Mouse (Mus musculus) embryonic facial prominence, embryonic 15.5 days (tissue): ENCODE data around the gene Diaph2. TPM values are rescaled to one million over a fixed set of nuclear protein-coding genes. Genes with fewer than 3 reads are reported as not detected.
"Not testable (repeated sequence)": the region's sequence is repeated elsewhere in the genome, so short reads cannot be mapped to it uniquely, and the experiment has no call there.

ENCODE experiments used
- ATAC-seq: fragments of 200-750 bp; cut with Nextera tagmentation; 2 replicates; pipeline ENCODE4 v1.8.0; 2017; ENCODE audit warnings: low read depth, moderate TSS enrichment; ENCODE audit not compliant: insufficient number of reproducible peaks, low FRiP score, low TSS enrichment
- H3K27ac ChIP-seq: fragments of 300-500 bp; sonication (generic); replicated peaks from 2 replicates; pipeline ENCODE4 v1.5.1; 2015; ENCODE audit warnings: mild to moderate bottlenecking, inconsistent platforms
- H3K27me3 ChIP-seq: fragments of 300-500 bp; sonication (generic); 2 replicates; pipeline ENCODE4 v1.6.1; 2015; ENCODE audit warnings: inconsistent platforms
- H3K36me3 ChIP-seq: fragments of 300-500 bp; sonication (generic); 2 replicates; pipeline ENCODE4 v1.6.1; 2015; ENCODE audit warnings: mild to moderate bottlenecking, inconsistent platforms
- H3K4me1 ChIP-seq: fragments of 300-500 bp; sonication (generic); 2 replicates; pipeline ENCODE4 v1.6.1; 2015; ENCODE audit warnings: inconsistent platforms
- H3K4me2 ChIP-seq: fragments of 300-500 bp; sonication (generic); replicated peaks from 2 replicates; pipeline ENCODE4 v1.6.1; 2015; ENCODE audit warnings: mild to moderate bottlenecking, inconsistent platforms
- H3K4me3 ChIP-seq: fragments of 300-500 bp; sonication (generic); replicated peaks from 2 replicates; pipeline ENCODE4 v1.5.1; 2015; ENCODE audit warnings: mild to moderate bottlenecking, inconsistent platforms
- H3K9ac ChIP-seq: fragments of 300-500 bp; sonication (generic); 2 replicates; pipeline ENCODE4 v1.6.1; 2015; ENCODE audit warnings: inconsistent platforms
- H3K9me3 ChIP-seq: fragments of 300-500 bp; sonication (generic); replicated peaks from 2 replicates; pipeline ENCODE4 v1.6.1; 2016; ENCODE audit warnings: inconsistent platforms
- whole genome bisulfite sequencing: fragments of 180-500 bp; shearing (Covaris S2); methylation state at CpG from one replicate; pipeline ENCODE4 v1.1.7; 2015; 5-methylcytosine and 5-hydroxymethylcytosine counted together
- polyA plus RNA-seq: library from polyadenylated mRNA; unstranded; fragments of >200 nt; fragmentation: Nextera tagmentation; extraction: Ambion mirVana; gene quantifications from 2 replicates; pipeline ENCODE4 v1.2.1, GENCODE M21; 2015

Gene Diaph2
- polyA plus RNA-seq, 1 experiment from 2014 or later, result 7.0 TPM

GRCm38 (mm10) chrX:130287032-130287431 lies 537.5 kb downstream of the Diaph2 start:
- no peak overlapping the region for H3K27ac ChIP-seq
- no peak for ATAC-seq
- WGBS, result 77% methylated on average over 9 of the region's 9 CpGs
- H3K27me3 ChIP-seq, result no peaks in the 10 kb centered on the region
- no peaks in the 10 kb centered on the region for H3K4me1 ChIP-seq
- no peak overlapping the region for H3K4me3 ChIP-seq
- no peak overlapping the region for H3K4me2 ChIP-seq
- no peak overlapping the region for H3K9ac ChIP-seq
- H3K9me3 ChIP-seq, result no peaks in the 10 kb centered on the region
- H3K36me3 ChIP-seq, result no peaks in the 10 kb centered on the region

GRCm38 (mm10) chrX:130289775-130290174 lies 540.2 kb downstream of the Diaph2 start:
- Histone ChIP-seq H3K27me3 (no peaks in the 10 kb centered on the region), H3K27ac (no peak overlapping the region), H3K4me2 (no peak overlapping the region), H3K9me3 (no peaks in the 10 kb centered on the region), H3K36me3 (no peaks in the 10 kb centered on the region), H3K4me3 (no peak overlapping the region), H3K9ac (no peak overlapping the region), H3K4me1 (no peaks in the 10 kb centered on the region)
- ATAC-seq, result no peak
- WGBS, result 82% methylated on average over 5 of the region's 5 CpGs

DNA sequence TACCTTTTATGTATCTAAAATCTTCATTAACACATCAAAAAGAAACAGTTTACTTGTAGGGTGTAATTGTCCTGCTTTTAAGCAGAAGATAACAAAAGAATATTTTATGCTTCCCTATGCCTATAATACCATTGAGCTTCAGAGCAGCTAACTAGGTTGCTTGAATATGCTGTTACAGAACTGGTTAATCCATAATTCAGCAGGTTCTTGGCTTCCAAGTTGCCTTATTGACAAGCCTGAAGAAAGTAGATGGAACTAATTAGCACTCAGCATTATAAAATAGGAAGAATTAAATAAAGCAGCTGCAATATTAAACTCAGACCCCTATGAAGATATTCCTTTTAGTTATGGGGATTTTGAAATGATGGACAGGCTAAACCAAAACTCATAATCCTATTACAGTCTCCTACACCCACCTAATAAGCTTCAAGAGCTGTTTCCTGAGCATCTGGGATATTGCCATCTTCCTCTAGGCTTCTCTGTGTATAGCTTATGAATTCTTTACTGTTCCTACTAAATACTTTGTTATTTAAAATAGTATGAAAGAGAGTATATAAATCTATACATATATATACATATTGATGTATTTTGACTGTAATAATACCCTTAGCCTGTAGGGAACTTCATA lies 601.4 kb downstream of the Diaph2 start:
- ATAC-seq, result no peak
- H3K9ac ChIP-seq, result no peak overlapping the region
- no peaks in the 10 kb centered on the region for H3K36me3 ChIP-seq
- no peaks in the 10 kb centered on the region for H3K9me3 ChIP-seq
- no peak overlapping the region for H3K4me2 ChIP-seq
- H3K27ac ChIP-seq, result no peak overlapping the region
- no peaks in the 10 kb centered on the region for H3K27me3 ChIP-seq
- H3K4me1 ChIP-seq, result no peaks in the 10 kb centered on the region
- H3K4me3 ChIP-seq, result no peak overlapping the region

DNA sequence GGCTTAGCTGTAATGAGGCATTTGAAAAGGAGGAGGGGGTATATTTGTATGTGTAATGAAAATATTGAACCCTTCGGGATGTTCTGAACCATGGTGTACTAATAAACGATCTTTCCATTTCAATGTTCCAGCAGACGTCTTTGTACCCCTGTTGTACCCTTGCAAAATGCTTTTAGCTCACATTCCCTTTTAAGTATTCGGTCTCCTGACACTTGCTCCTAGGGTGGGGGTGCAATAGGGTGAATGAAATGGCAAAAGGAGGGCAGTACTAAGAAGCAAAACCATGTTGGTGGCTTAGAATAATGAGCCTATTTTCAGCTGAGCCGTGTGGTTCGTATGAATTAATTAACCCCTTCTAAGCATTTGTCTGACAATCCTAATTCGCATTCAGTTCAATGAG lies 601.9 kb downstream of the Diaph2 start:
- H3K4me3 ChIP-seq, result no peak overlapping the region
- H3K27ac ChIP-seq, result no peak overlapping the region
- H3K4me2 ChIP-seq, result no peak overlapping the region
- 61% methylated on average over 7 of the region's 7 CpGs for whole genome bisulfite sequencing
- no peaks in the 10 kb centered on the region for H3K4me1 ChIP-seq
- ATAC-seq, result no peak
- no peak overlapping the region for H3K9ac ChIP-seq
- no peaks in the 10 kb centered on the region for H3K27me3 ChIP-seq
- H3K36me3 ChIP-seq, result no peaks in the 10 kb centered on the region
- no peaks in the 10 kb centered on the region for H3K9me3 ChIP-seq

GRCm38 (mm10) chrX:130393508-130394145 lies 644.1 kb downstream of the Diaph2 start:
- H3K9ac ChIP-seq, result no peak overlapping the region
- 56% methylated on average over 4 of the region's 4 CpGs for WGBS
- H3K4me2 ChIP-seq, result no peak overlapping the region
- no peaks in the 10 kb centered on the region for H3K27me3 ChIP-seq
- no peak overlapping the region for H3K27ac ChIP-seq
- no peaks in the 10 kb centered on the region for H3K4me1 ChIP-seq
- H3K36me3 ChIP-seq, result no peaks in the 10 kb centered on the region
- no peaks in the 10 kb centered on the region for H3K9me3 ChIP-seq
- no peak overlapping the region for H3K4me3 ChIP-seq
- ATAC-seq, result no peak

DNA sequence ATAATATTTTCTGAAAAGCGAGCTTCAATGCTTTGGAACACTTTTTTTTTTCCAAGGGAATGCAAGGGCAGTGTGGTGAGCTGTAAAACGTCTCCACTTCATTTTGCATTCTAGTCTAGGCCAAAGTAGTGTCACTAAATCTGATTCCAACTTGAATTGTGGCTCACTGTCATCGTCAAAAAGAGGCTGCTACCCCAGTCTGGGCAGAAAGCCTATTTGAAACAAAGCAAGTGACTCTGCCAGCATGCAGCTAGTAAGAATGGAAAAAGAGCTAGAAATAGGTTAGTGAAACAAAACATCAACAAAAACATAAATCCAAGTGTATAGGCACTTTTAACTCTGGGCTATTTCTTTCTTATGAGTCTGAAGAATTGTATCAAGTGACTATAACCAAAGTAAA lies 653.7 kb downstream of the Diaph2 start:
- Histone ChIP-seq H3K27me3 (no peaks in the 10 kb centered on the region), H3K27ac (no peak overlapping the region), H3K4me3 (no peak overlapping the region), H3K4me1 (no peaks in the 10 kb centered on the region), H3K36me3 (no peaks in the 10 kb centered on the region), H3K9me3 (no peaks in the 10 kb centered on the region), H3K9ac (no peak overlapping the region), H3K4me2 (no peak overlapping the region)
- 38% methylated on average over 3 of the region's 3 CpGs for WGBS
- ATAC-seq, result no peak

DNA sequence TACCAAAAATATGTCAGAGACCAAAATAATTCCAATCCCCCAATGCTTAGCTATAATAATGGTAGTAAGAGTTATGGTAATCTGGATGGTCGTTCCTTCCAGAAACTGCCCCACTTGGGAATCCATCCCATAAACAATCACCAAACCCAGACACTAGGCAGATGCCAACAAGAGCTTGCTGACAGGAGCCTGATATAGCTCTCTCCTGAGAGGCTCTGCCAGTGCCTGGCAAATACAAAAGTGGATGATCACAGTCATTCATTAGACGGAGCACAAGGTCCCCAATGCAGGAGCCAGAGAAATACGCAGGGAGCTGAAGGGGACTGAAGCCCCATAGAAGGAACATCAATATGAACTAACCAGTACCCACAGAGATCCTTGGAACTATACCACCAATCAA lies 657.9 kb downstream of the Diaph2 start:
- H3K4me2 ChIP-seq, H3K36me3 ChIP-seq, H3K27ac ChIP-seq, H3K4me3 ChIP-seq, H3K27me3 ChIP-seq, ATAC-seq, H3K4me1 ChIP-seq, H3K9ac ChIP-seq, H3K9me3 ChIP-seq: not testable (repeated sequence)
- 70% methylated on average over 3 of the region's 3 CpGs for whole genome bisulfite sequencing

GRCm38 (mm10) chrX:130408985-130409384 lies 659.4 kb downstream of the Diaph2 start:
- ATAC-seq, result no peak
- no peak overlapping the region for H3K4me3 ChIP-seq
- no peaks in the 10 kb centered on the region for H3K36me3 ChIP-seq
- H3K4me2 ChIP-seq, result no peak overlapping the region
- no peaks in the 10 kb centered on the region for H3K9me3 ChIP-seq
- no peaks in the 10 kb centered on the region for H3K27me3 ChIP-seq
- H3K4me1 ChIP-seq, result no peaks in the 10 kb centered on the region
- WGBS, result 88% methylated on average over 1 of the region's 1 CpGs
- no peak overlapping the region for H3K27ac ChIP-seq
- H3K9ac ChIP-seq, result no peak overlapping the region

DNA sequence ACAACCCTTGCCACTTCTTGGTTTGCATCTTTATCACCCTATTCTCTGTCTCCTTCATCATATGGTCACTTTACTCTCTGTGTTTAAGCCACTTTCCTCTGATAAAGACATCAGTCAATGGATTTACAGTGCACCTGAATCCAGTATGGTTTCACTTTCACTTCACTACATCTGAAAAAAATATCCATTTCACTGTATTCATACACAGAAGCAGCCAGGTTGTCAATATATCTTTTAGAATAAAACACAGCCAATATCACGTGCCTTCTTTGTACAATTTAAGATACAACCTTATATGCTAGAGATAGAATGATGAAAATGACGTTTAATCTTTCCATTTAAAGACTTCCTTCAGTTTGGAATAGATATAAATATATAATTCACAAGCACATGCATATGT lies 673.6 kb downstream of the Diaph2 start:
- ATAC-seq, result no peak
- H3K27me3 ChIP-seq, result no peaks in the 10 kb centered on the region
- no peak overlapping the region for H3K4me2 ChIP-seq
- H3K4me3 ChIP-seq, result no peak overlapping the region
- no peaks in the 10 kb centered on the region for H3K9me3 ChIP-seq
- no peak overlapping the region for H3K9ac ChIP-seq
- 83% methylated on average over 2 of the region's 2 CpGs for WGBS
- no peaks in the 10 kb centered on the region for H3K4me1 ChIP-seq
- H3K36me3 ChIP-seq, result no peaks in the 10 kb centered on the region
- no peak overlapping the region for H3K27ac ChIP-seq

- Histone ChIP-seq H3K4me3 (no peak overlapping the region), H3K27me3 (no peaks in the 10 kb centered on the region), H3K36me3 (no peaks in the 10 kb centered on the region), H3K9ac (no peak overlapping the region), H3K4me1 (no peaks in the 10 kb centered on the region), H3K4me2 (no peak overlapping the region), H3K9me3 (no peaks in the 10 kb centered on the region), H3K27ac (no peak overlapping the region)
- no peak for ATAC-seq
- WGBS, result 70% methylated on average over 4 of the region's 4 CpGs
Measured at GRCm38 (mm10) chrX:130451822-130452487, 702.4 kb downstream of the Diaph2 start.

GRCm38 (mm10) chrX:130452488-130452823 lies 702.9 kb downstream of the Diaph2 start:
- no peak overlapping the region for H3K9ac ChIP-seq
- no peak overlapping the region for H3K27ac ChIP-seq
- no peaks in the 10 kb centered on the region for H3K4me1 ChIP-seq
- H3K36me3 ChIP-seq, result no peaks in the 10 kb centered on the region
- no peaks in the 10 kb centered on the region for H3K27me3 ChIP-seq
- WGBS, result 89% methylated on average over 4 of the region's 4 CpGs
- no peaks in the 10 kb centered on the region for H3K9me3 ChIP-seq
- no peak overlapping the region for H3K4me2 ChIP-seq
- no peak for ATAC-seq
- H3K4me3 ChIP-seq, result no peak overlapping the region

GRCm38 (mm10) chrX:130473133-130473532 lies 723.6 kb downstream of the Diaph2 start:
- Histone ChIP-seq H3K9ac (no peak overlapping the region), H3K36me3 (no peaks in the 10 kb centered on the region), H3K27ac (no peak overlapping the region), H3K9me3 (no peaks in the 10 kb centered on the region), H3K4me1 (no peaks in the 10 kb centered on the region), H3K27me3 (no peaks in the 10 kb centered on the region), H3K4me2 (no peak overlapping the region), H3K4me3 (no peak overlapping the region)
- 35% methylated on average over 2 of the region's 2 CpGs for WGBS
- ATAC-seq, result no peak
